Mouse (Mus musculus): Measurements from ENCODE around the gene Oas1a. TPM values are rescaled to one million over a fixed set of nuclear protein-coding genes. Genes with fewer than 3 reads are reported as not detected.
"Not testable (repeated sequence)": the region's sequence is repeated elsewhere in the genome, so short reads cannot be mapped to it uniquely, and the experiment has no call there.

The Oas1a gene
- total RNA-seq, 2 experiments from 2014 or later = 6.4 to 6.9 TPM

DNA sequence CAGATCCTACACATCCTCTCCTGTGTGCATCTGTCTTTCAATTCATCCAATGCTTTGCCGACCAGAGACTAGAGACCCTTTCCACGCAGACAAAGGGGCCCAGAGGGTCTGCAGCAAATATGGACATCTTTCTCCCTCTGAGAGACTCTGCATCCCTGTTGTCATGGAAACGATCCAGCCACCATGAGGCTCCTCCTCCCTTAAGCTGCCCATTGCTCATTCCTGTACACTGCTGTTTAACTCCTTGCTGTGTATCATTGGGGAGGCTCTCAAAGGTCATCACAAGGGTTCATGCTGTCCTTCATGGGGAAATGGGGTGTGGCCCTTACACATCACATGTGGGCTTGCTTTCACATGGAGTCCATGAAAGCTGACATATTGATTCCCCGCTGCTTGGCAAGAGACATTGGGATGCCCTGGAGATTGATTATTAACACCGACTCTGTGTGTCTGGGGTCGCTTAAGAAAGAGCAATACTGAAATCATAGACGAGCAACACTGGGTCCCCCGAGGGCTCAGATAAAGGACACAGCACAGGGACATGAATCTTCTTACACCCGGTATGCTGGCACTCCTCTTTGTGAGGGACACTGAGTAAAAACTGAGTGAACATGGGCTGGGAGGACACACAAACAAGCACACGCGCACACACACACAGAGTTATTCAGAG is 12.0 kb downstream of the Oas1a start:
- no peak for ATAC-seq (replicated peaks; ENCODE audit: low FRiP score, low TSS enrichment, poor library complexity, severe bottlenecking)

DNA sequence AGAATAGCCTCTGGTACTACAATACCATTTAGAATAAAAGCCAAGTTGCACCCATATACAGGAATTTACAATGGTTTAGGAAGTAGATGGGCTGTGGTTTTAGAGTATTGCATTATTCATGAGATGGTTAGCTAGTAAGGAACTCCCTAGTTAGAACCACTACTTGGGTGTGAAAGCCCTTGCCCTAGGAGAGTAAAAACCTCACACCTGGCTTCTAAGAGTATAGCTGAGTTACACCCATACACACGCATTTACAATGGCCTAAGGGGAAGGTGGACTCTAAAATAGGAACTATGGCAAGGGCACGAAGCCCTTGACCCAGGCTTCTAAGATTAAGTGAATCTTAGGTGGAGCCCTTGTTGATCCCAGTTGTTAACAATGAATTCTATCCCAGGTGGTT is 12.6 kb downstream of the Oas1a start:
- ATAC-seq (replicated peaks; ENCODE audit: low FRiP score, low TSS enrichment, poor library complexity, severe bottlenecking) = not testable (repeated sequence)

DNA sequence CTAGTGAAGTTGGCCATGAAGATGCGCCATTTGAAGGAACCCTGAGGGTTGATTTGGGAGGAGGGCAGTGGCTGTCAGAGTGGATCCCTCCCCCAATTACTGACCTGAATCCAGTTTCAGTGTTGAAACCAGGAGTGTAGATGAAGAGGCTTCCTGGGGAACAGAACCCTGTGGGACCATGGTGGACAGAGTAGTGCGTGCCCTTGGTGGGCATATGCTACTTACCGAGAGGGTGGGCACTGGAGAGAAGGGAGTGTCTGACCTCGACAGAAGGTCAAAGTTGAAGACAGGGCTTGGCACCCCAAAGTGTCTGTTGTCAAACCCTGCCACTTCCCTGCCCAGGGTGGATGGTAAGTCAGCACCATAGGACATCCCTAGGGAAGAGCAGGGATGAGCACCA is 13.5 kb downstream of the Oas1a start:
- not testable (repeated sequence) for ATAC-seq (replicated peaks; ENCODE audit: low FRiP score, low TSS enrichment, poor library complexity, severe bottlenecking)

DNA sequence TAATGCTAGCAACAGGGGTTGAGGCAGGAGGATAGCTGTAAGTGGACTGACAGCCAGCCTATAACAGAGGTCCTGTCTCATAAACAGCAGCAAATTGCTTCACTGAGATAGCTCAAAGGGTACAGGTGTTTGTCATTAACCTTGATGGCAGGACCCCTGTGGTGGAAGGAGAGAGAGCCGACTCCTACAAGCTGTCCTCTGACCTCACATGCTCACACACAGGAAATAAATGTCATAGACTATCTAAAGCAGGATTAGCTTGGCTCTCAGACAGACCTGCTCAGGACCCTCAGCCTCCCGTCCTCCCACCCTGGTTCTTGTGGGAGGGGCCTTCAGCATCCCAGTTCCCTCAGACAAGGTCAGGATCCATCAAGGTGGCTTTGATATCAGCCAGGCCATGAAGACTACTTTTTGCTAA is 15.1 kb downstream of the Oas1a start:
- ATAC-seq (replicated peaks; ENCODE audit: low FRiP score, low TSS enrichment, poor library complexity, severe bottlenecking) = no peak

DNA sequence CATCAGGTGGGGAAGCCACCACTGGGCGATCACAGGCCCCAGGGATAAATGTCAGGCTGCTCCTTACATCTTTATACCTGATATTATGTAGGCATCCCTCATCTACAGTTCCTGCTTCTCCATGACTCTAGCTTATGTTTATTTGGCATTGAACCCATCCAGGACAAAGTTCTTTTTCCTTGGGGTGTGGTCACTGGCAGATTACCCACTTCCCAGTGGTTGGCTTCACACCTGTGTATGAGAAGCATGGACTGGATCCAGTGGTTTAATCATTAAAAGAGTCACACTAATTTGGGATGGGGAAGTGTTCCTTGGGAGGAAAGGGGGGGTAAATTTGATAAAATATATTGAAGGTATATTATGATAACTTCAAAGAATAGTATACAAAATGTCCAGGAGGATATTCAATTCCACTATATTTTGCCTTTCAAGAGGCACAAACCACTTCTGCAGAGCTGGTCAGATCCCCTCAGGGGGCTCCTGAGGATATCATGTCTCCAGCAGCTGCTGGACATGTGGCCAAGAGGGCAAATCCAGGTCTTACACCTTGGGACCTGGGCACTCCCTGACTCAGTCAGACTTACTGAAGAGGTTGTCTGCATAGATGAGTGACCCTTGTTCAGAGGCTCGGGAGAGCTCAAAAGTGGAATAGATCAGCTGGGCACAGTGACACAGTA is 15.6 kb downstream of the Oas1a start:
- ATAC-seq (replicated peaks; ENCODE audit: low FRiP score, low TSS enrichment, poor library complexity, severe bottlenecking) = not testable (repeated sequence)

DNA sequence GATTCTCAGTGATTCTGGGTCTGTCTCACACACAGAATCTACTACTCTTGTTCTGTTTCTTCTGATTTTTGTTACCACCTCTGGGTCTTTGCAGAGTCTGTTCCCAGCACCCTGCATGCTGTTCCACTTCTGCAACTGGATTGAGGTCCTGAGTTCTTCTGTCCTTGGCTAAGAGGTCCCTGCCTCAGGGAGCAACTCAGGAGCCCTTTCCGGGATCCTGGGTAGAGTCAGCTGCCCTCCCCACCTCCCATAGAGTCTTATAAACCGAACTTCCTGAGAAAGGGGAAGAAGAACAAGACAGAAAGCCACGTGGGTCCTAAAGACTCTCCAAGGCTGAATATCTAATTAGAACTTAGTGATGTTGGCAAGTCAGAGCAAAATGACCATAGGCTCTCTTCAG is 16.3 kb downstream of the Oas1a start:
- no peak for ATAC-seq (replicated peaks; ENCODE audit: low FRiP score, low TSS enrichment, poor library complexity, severe bottlenecking)

DNA sequence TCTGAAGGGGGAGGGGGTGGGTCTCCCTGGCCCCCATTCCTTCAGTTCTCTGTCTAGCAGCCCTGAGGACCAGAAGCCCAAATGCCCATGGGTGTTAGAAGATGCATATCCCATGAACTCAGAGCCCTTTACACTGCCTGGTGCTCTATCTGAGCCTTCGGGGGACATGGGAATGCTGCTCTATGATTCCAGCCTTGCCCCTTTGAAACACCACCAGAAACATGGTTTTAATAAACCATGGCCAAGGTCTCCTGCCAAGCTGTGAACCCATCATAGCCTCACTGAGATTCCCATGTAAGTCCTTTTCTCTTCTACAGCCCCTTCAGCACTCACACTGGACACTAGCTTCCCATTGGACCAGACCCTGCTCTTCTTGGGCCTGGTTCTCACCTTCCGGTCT is 17.3 kb downstream of the Oas1a start:
- ATAC-seq (replicated peaks; ENCODE audit: low FRiP score, low TSS enrichment, poor library complexity, severe bottlenecking) = no peak

DNA sequence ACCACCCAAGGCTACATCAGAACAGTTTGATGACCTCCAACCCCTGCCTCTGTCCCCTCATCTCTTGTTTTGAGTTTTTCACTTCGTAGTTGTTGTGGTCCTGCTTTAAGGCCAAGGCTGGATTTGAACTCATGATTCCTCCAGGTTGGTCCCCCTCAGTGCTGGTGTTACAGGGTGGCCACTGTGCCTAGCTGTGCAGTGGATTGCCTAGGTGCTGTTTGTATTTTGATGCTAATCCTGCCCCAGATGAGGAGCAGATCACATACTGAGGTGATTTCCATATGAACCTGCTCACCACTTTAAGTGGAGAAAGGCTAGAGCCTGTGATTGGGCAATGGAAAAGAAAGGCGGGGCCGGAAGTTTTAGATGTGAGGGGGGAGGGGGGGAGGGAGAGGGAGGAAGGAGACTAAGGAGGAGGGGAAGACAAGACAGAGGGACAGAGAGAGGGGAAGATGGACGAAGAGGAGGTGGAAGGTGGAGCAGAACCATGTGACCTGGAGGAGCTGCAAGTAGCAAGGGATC is 19.0 kb downstream of the Oas1a start:
- not testable (repeated sequence) for ATAC-seq (replicated peaks; ENCODE audit: low FRiP score, low TSS enrichment, poor library complexity, severe bottlenecking)

DNA sequence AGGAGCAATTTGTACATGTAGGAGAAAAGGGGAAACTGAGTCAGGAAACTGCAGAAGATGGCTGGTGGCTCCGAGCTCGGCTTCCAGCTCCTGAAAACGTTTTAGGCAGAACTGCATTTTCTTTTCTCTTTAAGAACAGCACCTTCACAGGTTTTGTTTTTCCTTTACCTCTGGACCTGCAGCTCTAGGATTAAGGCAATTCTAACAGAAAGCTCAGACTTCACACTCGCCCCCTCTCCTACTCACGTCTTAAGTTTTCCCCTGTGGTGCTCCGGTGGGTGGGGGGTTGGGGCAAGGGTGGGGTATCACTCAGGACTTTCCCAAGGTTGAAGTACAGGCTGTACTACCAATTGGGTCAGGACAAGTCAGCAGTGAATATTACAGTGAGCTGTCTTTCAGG is 19.5 kb downstream of the Oas1a start:
- ATAC-seq (replicated peaks; ENCODE audit: low FRiP score, low TSS enrichment, poor library complexity, severe bottlenecking) = no peak

DNA sequence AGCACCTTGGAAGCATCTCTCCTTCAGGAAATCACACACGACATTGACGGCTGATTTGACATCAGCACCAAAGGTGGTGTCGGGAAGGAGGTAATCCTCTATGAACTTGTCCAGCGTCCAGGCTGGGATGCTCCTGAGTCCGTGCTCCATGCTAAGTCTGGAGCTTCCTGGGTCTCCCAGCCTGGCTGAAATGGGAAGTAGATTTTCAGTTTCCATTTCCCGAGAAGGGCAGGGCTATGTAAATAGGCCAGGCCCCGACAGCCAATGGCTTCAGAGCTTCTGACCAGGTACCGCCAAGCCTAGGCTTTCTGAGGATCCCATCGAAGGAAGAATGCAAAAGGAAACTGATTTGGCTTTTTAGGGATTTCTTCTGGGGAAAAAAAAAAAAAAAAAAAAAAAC is 19.9 kb downstream of the Oas1a start, which contains the start of gene Oas1g:
TSS of gene Oas1g (minus strand) at position 201 of the 400 bp plus-strand sequence.
- 0 out of 2 replicates have a peak, but pooled peaks have one; percentile 41 for ATAC-seq (replicated peaks; ENCODE audit: low FRiP score, low TSS enrichment, poor library complexity, severe bottlenecking)

DNA sequence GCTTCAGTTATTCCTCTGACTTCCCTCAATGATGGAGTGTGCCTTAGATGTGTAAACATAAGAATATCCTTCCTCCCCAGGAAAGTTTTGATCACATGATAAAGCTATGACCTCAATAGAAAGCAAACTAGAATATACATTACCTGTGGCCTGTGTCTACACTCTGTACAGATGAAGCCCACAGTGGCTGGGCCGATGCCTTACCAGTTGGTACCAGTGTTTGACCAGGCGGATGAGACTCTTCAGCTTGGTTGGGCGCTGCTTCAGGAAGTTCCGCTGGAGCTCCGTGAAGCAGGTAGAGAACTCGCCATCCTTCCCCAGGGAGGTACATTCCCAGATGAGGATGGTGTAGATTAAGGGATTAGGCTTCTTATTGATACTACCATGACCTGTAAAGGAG is 25.6 kb downstream of the Oas1a start:
- ATAC-seq (replicated peaks; ENCODE audit: low FRiP score, low TSS enrichment, poor library complexity, severe bottlenecking) = not testable (repeated sequence)

DNA sequence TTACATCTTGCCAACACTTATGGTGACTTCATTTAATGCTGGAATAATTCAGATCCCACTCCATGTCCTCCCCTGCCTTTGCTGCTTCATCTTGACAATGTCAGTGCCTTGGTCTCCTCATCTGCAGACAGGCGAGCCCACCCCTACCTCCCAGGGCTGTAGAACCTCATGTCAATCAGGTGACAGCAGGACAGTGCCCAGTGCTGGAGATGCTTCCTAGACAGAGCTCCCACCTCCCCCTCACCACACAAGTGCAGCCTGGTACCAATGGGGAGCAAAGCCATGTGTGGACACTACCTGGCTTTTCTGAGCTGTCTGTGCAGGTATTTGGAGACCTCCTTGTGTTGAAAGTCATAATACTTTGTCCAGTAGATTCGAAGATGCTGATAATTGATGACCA is 28.5 kb downstream of the Oas1a start:
- not testable (repeated sequence) for ATAC-seq (replicated peaks; ENCODE audit: low FRiP score, low TSS enrichment, poor library complexity, severe bottlenecking)

DNA sequence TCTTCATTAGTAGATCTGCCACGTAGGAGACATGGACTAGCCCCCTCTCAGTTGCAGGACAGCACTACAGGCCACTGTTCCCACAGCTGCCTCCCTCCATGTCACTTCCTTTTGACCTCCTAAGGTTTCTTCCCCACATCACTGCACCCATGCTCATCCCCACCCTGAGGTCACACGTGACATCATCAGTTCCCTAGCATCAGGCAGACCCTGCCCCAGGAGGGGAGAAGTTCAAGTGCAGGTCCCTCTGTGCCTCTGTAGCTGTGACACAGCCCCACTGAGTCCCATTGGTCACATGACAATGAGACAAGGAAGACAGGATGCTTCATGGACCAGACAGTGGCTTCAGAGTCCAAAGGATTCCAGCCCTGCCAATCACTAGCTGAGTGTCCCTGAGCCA is 29.9 kb downstream of the Oas1a start:
- ATAC-seq (replicated peaks; ENCODE audit: low FRiP score, low TSS enrichment, poor library complexity, severe bottlenecking) = not testable (repeated sequence)

DNA sequence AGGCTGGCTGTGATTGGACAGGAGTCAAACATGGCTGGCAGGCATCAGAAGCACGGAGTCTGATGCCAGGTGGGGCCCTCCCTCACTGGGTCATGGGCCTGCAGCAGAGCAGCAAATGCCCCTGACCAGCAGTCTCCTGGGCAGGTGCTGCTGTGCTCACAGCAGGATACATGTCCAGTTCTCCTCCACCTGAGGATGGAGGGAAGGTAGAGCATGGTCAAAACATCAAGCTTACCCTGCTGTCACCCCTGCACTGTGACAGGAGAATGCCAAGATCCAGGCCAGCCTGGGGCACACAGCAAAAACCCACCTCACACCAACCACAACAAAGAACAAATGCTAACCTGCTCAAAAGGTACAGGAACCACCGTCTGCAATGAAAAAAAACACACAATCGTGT is 30.5 kb downstream of the Oas1a start:
- not testable (repeated sequence) for ATAC-seq (replicated peaks; ENCODE audit: low FRiP score, low TSS enrichment, poor library complexity, severe bottlenecking)

DNA sequence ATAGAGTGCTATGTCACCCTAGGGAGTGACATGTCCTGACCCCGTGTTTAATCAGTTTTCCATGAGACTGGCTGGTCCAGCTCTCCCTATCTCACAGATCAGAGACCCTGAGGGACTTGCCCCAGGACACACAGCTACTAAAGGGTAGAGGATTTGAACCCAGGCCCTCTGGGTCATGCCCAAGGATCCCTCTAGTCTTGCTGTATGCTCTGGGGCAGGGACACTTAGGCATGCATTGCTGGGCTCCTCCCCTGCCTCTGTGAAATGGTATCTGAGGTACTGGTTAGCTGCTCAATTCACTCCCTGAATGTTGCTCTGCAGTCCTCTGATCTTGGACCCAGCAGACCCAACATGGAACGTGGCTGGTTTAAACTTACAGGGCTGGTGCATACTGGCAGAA is 35.9 kb downstream of the Oas1a start:
- ATAC-seq (replicated peaks; ENCODE audit: low FRiP score, low TSS enrichment, poor library complexity, severe bottlenecking) = no peak

DNA sequence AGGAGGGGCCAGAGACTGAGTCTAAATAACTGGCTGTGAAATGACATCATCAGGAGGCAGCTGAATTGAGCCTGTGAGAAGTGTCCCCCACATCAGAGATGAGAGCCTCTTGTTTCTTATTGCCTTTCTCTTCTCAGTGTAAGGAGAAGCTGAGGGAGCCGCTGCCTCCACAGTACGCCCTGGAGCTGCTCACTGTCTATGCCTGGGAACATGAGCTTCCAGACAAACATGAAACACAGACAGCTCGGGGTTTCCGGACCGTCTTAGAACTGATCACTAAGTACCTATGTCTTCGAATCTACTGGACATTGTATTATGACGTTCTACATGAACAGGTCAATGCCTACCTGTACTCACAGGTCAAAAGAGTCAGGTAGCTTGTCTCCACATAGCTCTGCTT is 36.5 kb downstream of the Oas1a start:
- ATAC-seq (replicated peaks; ENCODE audit: low FRiP score, low TSS enrichment, poor library complexity, severe bottlenecking) = no peak

DNA sequence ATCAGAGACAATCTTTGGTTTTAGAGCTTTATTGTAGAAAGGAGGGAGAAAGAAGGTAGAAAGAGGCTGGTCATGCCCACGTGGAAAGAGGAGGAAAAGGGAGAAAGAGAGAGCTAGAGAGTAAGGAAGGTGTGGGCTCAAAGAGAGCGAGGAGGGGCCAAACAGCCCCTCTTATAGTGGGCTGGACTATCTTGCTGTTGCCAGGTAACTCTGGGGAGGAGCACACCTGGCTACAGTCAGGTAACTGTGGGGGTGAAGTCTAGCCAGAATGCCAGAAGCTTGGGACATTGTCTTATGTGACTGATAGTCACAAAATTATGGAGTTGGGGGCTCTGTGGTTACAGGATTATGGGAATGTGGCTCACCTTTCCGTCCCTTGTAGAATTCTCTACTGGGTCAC is 37.2 kb downstream of the Oas1a start:
- ATAC-seq (replicated peaks; ENCODE audit: low FRiP score, low TSS enrichment, poor library complexity, severe bottlenecking) = no peak

DNA sequence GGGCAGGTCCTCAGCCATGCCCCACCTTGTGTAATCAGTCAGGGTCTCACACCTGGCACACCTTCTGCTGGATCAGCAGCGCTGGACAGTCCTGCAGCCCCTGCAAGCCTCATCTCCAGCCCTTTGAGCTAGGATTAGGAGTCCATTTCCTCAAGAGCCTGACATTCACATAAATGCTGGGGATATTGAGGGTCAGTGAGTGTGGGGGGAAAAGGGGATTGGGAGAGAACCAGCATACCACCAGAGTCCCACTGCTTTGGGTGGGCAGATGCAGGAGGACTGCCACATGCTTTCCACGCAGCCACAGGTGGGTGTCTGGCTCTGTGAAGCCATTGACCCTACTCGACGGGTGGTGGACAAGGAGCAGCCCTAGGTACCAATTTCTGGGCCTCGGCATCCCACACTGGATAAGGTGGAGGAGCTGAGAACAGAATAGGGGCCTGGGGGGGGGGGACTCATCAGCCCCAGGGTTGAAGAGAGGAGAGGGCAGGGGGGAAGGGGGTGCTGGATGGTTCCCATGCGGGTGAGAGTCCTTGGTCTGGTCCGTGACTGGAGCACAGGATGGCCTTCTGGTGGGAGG is 37.8 kb downstream of the Oas1a start:
- no peak for ATAC-seq (replicated peaks; ENCODE audit: low FRiP score, low TSS enrichment, poor library complexity, severe bottlenecking)

DNA sequence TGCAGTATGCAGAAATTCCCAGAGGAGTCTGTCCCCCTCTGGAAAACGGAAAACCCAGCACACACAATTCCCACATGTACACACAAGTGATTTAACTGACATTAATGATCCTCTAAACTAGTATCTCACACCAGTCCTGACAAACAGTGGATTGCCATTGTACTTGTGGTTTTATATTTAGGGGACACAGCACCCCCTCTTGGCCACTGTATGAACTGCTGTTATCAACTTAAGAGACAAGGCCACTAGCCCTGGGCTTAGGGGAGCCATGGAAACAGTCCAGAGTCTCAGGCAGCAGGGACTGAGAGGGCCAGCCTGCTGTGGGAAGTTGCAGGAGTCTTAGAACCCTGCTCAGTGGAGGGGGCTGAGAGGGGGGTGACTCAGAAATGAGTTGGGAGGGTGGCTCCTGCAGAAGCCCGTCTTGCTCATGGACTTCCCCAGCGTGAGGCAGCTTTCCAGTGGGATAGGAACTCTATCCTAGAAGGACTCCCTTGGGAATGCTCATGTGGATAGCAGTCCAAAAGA is 41.9 kb downstream of the Oas1a start:
- ATAC-seq (replicated peaks; ENCODE audit: low FRiP score, low TSS enrichment, poor library complexity, severe bottlenecking) = peak; percentile 70; the same call in 1 of the 2 replicates

DNA sequence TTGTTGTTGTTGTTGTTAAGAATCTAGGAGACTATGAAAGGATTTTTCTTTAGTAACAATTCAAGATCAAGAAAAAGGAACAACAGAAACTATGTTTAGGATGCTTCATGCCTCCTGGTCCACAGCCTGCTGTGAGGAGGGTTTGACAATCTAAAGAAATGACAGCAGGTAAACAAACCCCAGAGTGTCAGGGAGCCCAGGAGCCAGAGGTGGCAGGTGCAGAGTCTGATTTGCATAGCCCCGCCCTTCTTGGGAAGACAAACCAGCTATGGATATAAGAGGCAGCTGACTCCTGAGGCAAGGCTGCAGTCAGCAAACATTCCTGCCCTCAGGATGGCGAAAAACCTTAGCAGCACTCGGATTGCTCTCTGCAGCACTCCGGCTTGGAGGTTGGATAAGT is 46.2 kb downstream of the Oas1a start, which contains the start of gene Oas1h:
TSS of gene Oas1h (plus strand) at position 301 of the 400 bp plus-strand sequence.
- no peak for ATAC-seq (replicated peaks; ENCODE audit: low FRiP score, low TSS enrichment, poor library complexity, severe bottlenecking)

Data from megakaryocyte-erythroid progenitor cell, adult 5-6 weeks (primary cell).